Mouse (Mus musculus): ENCODE results near the gene Tiam1.

DNA sequence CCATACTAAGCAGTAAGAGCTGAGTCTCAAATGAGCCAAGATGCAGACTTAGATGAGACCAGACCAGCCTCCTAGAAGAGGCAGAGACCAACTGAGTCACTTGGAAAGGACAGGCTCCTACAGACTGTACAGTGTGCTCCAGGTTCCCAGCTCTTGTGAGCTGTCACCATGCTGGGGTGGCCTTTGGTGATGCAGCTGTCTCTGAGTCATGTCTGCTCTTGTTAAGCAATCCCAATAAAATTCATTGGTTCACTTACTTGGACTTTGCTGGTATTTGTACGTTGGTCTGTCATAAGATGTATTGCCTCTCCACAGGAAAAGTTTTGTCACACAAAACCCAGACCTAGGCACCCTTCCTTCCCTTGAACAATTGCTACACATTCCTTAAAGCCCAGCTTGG, 1.7 kb upstream of the Tiam1 start:
- no peak for TF ChIP-seq CTCF (IDR thresholded peaks at IDR 0.05; ENCODE audit: borderline replicate concordance, control insufficient read depth, extremely low read depth, insufficient read depth, low read length, poor library complexity)
- no peak for TF ChIP-seq POLR2A (IDR thresholded peaks at IDR 0.05; ENCODE audit: control insufficient read depth, extremely low read depth, insufficient read depth, low read length, poor library complexity)
